Mouse (Mus musculus) frontal cortex, postnatal 25 days (tissue): Measurements from ENCODE around the gene Rcbtb2.

Experiments used
- DNase-seq, 2 experiments: peaks; one replicate each; pipeline ENCODE4 v3.0.0; 2022; ENCODE audit warnings: low spot score in 2 of 2

The Rcbtb2 gene

DNA sequence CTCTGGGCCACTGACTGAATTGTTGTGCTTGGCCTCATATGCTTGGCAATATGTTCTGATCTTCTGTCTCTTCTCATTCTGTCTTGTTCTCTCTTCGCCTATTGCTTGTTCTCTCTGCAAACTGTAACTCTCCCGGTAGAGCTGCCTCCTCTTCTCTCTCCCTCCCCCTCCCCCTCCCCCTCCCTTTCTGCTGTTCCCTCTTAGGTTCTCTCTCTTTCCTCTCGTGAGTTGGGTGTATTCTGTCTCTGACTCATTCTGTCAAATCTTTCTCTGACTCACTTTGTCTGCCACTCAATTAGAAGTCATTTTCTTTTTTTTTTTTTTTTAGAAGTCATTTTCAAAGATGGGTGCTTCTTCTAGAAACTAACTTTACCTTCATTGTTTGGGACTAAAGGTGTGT is 23.9 kb downstream of the Rcbtb2 start:
- no peak for DNase-seq

DNA sequence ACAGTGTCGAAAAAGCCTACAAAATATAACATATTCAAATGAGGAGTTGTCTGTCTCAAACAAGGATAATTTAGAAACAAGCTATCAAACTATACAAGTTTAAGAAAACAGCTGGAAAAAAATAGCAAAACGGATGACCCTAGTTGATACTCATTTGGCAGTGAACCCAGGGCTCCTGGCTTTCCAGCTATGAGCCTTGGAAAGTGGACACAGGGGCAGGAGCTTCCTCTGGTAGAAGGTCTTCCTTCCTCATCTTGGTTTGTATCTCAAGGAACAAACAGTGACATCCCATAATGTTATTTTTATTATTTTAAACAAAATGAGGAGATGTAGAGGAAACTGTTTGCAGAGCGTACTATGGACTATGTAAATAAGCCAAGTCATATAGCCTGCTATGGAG is 25.3 kb downstream of the Rcbtb2 start:
- DNase-seq = no peak

DNA sequence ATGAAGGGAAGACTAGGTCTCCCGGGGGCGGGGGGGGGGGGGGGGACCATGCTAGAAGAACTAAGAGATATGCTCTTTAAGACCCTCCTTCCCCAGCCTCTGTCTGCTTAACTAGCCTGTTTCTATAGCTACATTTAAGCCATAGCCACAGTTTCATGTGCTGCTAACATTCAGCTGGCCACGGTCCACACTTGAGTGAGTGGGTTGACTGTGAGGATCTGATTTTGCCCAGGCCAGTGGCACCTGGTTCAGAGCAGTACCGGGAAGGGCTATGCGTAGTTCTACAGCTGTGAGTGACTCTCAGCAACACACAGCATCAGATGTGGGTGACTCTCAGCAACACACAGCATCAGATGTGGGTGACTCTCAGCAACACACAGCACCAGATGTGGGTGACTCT is 38.5 kb downstream of the Rcbtb2 start:
- DNase-seq = no peak

DNA sequence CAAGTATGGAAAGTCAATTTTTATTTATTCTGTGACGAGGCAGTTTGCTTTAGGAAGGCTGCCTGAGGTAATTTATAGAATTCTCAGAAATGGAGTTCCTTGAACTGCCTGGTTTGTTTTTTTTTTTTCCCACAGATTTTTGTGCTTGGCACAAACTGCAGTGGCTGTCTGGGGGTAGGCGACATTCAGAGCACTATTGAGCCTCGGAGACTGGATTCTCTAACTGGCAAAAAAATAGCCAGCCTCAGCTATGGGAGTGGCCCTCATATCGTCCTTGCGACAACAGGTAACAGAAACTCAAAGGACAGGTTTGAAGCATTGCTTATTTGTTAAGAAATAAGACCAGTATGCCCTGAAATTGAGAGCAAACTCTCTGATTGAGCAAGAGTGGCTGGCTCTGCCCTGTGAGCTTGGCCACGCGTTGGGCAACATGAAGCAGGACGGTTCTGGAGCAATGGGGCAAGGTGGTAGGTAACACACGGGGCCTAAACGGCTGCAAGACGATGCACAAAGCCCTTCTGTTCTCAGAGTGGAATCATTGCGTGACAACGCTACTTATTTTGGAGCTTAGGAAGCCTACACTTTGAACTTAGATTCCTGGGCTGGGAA is 39.5 kb downstream of the Rcbtb2 start:
- no peak for DNase-seq

DNA sequence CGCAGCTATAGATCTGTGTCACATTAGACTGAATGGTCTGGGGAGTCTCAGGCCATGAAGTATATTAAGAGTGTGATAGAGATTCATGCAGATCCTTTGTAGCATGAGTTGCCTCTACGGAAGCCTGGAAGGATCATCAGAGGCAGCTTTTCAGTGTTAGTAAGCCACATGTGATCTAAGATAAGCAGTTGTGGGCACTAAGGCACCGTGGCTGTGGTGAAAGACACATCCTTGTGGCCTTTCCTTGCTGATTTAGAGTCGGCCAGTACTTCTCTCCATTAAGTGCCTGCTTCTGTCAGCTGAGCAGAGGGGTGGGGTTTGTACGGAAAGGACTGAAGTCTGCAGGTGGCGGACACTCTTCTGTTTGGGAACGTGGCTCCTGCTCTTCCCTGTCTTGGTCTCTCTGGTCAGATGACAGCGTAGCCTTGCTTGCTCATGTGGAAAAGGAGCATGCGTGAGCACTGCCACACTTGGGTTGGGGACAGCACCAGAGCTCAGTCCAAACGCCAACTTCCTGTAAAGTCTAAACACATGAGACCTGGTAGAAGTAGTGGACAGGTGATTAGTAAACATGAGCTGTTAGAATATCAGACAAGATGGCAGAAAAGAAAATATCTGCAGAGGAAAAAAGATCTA is 40.6 kb downstream of the Rcbtb2 start:
- no peak for DNase-seq

DNA sequence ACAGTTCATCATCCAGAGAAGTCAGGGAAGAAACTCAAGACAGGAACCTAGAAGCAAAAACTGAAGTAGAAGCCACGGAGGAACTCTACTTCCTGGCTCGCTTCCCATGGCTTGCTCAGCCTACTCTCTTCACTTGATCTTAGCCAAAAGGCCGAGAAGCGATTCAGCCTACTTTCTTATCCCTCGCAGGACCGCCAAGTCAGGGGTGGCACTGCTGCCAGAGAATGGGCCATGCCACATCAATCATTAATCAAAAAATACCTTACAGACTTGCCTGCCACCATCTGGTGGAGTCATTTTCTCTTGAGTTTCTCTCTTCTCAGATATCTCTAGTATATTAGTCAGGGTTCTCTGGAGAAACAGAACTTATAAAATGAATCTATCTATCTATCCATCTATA is 42.3 kb downstream of the Rcbtb2 start:
- no peak for DNase-seq

DNA sequence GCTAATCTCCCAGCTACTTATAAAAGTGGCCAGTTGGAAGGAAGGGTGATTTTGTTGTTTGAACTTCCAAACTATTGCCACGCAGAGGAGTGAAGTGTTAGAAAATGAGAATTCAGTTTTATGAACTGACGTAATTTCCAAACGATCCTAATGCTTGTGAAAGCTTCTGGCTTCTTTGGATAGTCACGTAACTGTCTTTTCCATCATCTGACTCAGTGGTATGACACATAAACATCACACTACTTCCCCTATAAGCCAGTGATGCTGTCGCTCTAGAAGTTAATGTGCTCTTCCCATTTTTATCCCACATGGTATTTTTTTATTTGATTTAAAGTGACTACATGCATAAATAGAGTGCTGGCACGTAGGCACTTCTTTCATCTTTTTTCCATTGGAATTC is 45.8 kb downstream of the Rcbtb2 start:
- no peak for DNase-seq

DNA sequence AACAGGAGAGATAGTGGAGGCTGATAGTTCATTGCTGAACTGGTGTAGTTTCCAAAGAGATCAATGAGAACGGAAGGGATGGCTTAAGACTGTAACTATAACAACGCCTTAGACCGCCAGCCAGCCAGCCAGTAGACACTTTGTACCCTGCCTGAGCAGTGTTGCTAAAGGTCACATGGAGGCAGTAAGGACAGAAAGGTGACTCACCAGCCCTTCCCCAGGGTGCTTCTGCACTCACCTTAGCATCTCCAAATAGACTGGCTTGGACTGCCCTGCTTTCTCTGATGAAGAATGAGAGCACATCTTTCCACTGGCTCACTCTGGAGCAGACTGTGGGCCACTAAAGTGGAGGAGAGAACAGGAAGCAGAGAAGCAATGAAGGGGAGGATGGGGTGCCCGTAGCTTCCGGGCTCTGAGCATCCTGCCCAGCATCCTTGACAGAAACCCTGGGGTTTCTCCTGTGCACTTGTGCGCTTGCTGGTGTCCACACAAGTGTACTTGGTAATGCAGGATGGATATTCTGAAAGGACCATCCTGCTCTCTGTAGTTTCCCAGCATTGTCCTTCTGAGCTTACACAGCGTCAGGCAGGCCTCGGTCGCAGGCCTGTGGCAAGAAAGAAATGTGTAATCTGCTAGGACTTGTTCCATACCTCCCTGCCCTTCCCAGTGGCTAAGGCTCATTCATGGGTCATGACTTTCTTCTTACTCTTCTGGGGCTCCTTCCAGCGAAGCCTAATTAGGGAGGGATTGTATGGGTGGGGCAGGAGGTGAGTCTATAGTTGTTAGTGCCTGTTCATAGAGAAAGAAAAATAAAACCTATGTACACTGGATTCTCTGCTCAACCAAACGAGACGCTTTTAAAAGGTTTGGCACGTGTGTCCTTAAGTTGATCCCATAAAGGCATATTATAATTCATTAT is 47.3 kb downstream of the Rcbtb2 start:
- DNase-seq = no peak

DNA sequence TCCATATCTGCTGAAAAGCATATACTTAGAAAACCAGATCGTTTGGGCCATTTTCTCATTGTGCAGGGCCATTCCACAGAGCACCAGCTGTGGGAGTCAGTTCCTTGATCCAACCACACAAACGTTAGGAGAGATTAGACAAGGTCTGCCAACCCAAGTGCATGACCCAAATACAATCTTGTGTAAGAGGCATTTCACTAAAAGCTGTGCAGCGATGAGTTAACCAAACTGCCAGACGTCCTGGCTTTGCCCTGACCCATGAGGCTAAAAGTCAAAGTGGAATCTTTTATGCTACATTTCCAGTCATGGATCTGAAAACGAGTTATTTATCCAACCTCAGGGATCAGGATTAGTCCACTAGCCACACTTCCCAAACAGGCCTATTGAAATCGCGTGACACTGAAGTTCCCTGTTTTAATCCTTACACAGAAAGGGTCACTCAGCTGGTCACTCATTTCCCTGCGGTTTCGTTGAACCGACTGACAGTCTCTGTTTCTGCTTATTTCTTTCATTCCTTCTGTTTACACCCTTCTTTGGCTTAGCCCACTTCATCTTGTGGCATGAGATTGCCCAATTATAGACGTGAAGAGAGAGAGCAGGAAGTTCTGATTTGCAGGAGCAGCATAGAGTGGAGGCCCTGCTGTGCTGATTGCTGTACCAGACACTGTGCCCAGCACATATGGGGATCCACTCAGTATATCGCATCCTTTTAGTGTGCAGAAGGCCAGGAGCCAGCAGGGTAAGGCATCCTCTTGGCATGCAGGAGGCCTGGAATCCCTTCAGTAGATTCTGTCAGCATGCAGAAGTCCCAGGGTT is 49.6 kb downstream of the Rcbtb2 start:
- no peak for DNase-seq

DNA sequence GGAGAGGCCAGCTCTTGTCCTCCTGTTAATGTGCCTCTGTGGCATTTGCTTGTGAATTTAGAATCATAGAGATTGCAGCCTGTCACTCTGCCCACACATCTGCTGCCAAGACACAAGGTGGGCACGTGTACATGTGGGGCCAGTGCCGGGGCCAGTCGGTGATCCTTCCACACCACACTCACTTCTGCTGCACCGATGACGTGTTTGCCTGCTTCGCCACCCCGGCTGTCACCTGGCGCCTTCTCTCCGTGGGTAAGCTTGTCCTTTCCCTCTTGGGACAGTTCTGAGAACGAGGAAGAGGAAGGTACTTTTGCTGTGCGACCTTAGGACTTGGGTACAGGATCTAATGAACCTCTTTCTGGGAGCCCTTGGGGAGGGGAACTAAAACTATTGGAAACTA is 50.8 kb downstream of the Rcbtb2 start:
- no peak for DNase-seq

DNA sequence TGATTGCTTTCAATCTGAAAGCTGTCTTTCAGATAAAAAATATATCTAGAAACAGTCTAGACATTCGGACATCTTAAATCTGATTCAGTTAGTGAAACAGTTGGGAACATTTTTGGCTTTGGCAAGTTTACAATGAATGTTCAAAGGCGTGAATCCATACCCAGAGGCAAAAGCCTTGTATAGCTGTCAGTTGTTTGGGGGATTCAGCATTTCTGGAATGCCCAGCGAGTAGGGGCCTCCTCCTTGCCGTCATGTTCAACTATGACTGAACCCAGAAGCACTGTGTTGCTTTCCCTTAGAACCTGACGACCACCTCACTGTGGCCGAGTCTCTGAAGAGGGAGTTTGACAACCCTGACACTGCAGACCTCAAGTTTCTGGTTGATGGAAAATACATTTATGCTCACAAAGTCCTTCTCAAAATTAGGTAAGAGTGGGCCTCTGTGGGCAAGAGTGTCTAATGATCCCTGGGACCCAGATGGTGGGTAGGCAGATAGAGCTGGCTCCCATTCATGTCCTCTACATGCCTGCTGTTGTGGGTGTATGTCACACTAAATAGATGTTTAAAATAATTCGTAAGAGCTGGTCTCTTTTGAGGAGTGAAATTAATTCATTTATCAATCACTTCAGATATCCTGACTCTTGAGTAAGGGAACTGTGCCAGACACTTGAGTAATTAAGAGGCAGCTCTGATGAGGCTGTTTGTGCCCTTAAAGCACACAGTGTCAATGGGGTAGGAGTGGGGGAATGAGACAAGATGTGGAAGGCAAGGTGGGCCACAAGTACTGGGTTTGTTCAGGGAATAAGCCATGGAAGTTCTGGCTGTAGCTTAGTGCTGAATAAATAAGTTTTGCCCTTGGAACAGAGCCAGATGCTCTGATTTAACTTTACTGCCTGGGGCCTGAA is 51.5 kb downstream of the Rcbtb2 start:
- DNase-seq = no peak

DNA sequence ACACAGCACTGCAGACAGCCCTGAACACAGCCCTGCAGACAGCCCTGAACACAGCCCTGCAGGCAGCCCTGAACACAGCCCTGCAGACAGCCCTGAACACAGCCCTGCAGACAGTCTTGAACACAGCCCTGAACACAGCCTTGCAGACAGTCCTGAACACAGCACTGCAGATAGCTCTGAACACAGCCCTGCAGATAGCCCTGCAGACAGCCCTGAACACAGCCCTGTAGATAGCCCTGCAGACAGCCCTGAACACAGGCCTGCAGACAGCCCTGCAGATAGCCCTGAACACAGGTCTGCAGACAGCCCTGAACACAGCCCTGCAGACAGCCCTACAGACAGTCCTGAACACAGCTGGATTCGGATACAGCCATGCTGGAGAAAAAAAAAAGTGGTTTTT is 52.2 kb downstream of the Rcbtb2 start:
- no peak for DNase-seq

DNA sequence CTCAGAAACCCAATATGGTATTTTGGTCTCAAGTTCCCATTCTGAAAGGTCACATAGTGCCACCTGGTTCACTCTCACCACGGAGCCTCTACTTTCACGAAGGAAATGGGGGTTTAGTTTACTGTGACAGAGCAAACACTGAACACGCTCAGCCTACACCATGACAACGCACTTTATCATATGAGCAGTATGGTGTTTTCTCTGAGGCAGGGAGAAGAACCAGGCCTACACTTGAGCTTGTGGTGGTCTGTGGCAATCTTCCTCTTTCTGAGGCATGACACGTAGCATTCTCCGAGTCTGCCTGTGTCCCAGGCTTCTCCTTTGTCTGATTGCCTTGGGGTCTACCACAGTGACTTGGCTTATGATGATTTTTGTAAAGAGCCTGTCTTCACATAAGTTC is 53.0 kb downstream of the Rcbtb2 start:
- no peak for DNase-seq

DNA sequence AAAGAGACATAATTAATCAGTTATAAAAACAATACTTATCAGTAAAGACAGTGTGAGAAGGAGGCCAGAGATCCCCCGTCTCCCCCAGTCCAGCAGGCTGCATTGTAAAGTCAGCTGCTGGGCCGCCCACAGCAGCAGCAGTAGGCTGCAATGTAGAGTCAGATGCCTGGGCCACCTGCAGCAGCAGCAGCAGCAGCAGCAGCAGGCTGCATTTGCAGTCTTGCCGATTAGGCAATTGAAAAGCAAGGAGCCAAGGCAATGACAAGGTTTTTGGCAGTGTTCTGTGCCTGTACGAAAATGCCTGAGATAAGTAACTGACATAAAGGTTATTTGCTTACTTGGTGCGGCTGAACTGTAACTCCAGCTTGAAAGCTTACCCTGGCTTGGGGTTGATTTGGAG is 53.4 kb downstream of the Rcbtb2 start:
- DNase-seq = no peak

DNA sequence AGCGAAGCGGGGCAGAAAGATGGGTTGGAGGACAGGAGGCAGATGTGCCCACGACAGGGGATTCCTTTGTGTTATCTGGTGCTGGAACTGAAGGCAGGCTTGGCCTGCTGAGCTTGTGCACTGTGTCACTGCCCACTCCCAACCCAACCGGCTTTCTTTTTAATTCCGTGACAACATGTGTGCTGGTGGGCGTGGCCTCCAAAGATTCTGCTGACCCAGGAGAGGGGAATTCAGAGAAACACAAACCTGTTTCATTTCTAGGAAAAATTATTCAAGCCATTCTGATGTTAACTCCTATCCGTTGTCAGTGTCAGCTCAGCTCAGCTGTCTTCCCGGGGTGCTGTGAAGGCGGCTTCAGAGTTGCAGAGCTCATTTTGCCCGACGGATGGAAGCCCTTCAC is 55.1 kb downstream of the Rcbtb2 start:
- DNase-seq = no peak

DNA sequence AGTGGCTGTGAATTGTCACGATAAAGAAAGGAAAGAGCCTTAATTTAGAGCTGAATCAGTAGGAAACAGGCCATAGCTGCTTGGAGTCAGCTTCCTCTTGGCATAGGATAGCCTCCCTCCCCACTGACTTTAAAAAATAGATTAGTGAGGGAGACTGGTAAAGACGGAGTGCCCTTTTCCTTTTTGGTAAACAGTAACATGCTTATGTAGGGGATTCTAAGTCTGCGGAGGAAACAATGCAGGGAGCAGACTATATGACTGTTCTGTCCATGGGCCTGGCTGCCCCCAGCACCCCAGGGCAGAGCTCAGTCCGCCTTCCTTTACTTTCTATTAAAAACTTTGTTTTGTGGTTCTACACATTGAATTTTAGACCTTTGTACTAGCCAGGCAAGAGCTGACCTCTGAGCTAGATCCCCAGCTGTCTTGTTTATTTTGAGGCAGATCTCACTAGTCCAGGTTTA is 56.4 kb downstream of the Rcbtb2 start:
- no peak for DNase-seq

DNA sequence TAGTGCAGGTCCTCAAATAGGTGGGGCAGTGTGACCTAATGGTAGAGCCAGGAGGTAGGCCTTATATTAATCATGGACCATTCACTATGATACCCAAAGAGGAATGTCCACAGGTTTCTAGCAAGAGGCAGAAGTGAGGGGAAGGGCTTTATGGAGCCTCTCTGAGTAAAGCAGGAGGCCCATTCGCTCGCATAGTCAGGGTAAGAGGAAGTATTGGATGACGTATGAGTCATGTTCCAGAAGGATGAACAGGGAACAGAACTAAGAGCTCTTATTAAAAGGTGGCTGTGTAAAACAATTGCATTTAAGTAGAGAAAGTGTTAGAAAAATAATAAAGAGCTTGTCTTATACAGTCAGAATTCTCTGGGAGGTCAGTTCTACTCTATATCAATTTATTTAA is 57.8 kb downstream of the Rcbtb2 start:
- no peak for DNase-seq

DNA sequence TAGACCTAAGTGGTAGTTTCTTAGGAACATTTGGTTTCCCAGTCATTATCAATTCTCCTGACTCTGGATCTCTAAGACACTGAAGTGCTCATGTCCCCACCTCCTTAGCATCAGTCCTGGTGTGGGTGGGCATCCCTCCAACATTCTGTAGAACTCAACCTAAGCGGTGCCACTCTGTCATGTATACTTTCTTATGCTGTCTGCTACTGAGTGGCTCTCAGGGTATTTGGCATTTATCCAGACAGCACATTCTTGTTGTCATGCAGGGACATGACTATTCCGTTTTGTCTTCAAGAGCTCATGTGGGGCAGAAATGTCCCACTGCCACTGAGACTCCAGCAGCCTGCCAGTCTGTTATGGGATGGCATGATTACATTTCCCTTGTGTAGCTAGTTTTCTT is 58.3 kb downstream of the Rcbtb2 start:
- no peak for DNase-seq

DNA sequence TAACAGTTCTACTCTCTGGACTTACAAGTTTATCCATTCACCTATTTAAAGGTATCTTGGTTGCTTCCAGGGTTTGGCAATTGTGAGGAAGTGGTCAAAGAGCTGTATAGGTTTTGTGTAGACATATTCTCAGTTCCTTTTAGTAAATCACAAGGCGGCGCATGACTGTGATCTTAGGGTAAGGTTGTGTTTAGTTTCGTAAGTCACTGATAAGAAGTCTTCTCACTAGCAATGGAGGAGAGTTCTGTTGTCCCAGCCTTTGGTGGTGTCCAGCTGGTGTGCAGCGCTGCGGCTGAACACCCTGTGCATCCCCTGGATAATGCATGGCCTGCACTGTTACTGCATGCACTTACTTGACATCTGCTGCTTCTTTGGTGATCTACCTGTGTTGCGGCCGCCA is 64.0 kb downstream of the Rcbtb2 start:
- no peak for DNase-seq

DNA sequence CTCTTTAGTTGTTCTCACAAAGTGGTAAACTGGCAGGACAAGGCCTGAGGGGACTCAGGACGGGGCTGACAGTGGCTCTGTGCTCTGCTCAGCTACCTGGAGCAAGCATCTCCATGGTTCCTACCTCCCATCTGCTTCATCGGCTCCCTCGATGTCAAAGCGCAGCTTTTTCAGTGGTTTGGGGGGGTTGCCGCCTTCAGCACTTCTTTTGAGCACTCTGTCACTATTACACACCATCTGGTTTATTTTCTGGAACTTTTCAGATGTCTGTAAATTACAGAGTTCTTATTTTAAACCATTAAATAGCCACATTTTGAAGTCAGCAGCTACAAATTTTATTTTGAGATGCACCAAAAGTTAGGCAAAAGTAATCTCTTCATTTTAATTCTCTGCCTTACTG is 76.2 kb downstream of the Rcbtb2 start:
- no peak for DNase-seq

DNA sequence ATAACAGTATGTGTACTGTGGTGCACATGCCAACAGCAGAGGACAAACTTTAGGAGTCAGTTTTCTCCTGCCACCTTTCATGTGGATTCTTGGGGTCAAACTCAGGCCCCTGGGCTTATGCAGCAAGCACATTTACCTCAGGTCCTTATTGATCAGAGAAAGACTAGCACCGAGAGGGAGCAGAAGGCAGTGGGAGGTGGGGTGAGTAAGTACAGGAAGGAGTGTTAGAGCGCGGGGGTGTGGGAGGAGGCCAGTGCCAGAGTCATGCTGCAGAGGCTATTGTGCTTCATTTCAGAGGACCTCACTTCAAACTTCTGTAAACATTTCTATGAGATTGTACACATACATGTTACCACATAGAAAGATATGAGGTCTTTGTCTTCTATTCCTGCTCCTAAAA is 78.6 kb downstream of the Rcbtb2 start:
- no peak for DNase-seq
